Mouse (Mus musculus) intestine, embryonic 14.5 days (tissue): ENCODE measurements around the gene Olfr1039. TPM values are rescaled to one million over a fixed set of nuclear protein-coding genes. Genes with fewer than 3 reads are reported as not detected.
"Not testable (repeated sequence)": the region's sequence is repeated elsewhere in the genome, so short reads cannot be mapped to it uniquely, and the experiment has no call there.

Experiments
- ATAC-seq: fragments of 200-750 bp; cut with Nextera tagmentation; replicated peaks from 2 replicates; pipeline ENCODE4 v1.8.0; 2017; ENCODE audit warnings: low read depth, moderate number of reproducible peaks, moderate TSS enrichment, moderate library complexity; ENCODE audit not compliant: low FRiP score, low TSS enrichment
- DNase-seq: peaks from one replicate; pipeline ENCODE4 v3.0.0-alpha.2; 2018; ENCODE audit warnings: low spot score
- H3K27ac ChIP-seq: fragments of 300-500 bp; sonication (generic); 2 replicates; pipeline ENCODE4 v1.5.1; 2014; ENCODE audit warnings: low read depth, mild to moderate bottlenecking, control low read depth
- H3K27me3 ChIP-seq: fragments of 300-500 bp; sonication (generic); replicated peaks from 2 replicates; pipeline ENCODE4 v1.6.1; 2014; ENCODE audit warnings: low read length, control low read depth; ENCODE audit not compliant: control insufficient read depth, insufficient read depth
- H3K36me3 ChIP-seq: fragments of 300-500 bp; sonication (generic); 2 replicates; pipeline ENCODE4 v1.6.1; 2014; ENCODE audit warnings: low read length, control low read depth; ENCODE audit not compliant: control insufficient read depth, insufficient read depth
- H3K4me1 ChIP-seq: fragments of 300-500 bp; sonication (generic); replicated peaks from 2 replicates; pipeline ENCODE4 v1.6.1; 2014; ENCODE audit warnings: low read length, control low read depth, mixed read lengths; ENCODE audit not compliant: control insufficient read depth, insufficient read depth
- H3K4me2 ChIP-seq: fragments of 300-500 bp; sonication (generic); 2 replicates; pipeline ENCODE4 v1.6.1; 2014; ENCODE audit warnings: low read length
- H3K4me3 ChIP-seq: fragments of 300-500 bp; sonication (generic); 2 replicates; pipeline ENCODE4 v1.5.1; 2014; ENCODE audit warnings: low read depth, low read length, control low read depth, mixed read lengths
- H3K9ac ChIP-seq: fragments of 300-500 bp; sonication (generic); 2 replicates; pipeline ENCODE4 v1.6.1; 2014; ENCODE audit warnings: mild to moderate bottlenecking, low read length
- H3K9me3 ChIP-seq: fragments of 300-500 bp; sonication (generic); 2 replicates; pipeline ENCODE4 v1.6.1; 2016; ENCODE audit warnings: low read length, control low read depth; ENCODE audit not compliant: control insufficient read depth
- WGBS: fragments of 180-500 bp; shearing (Covaris S2); extraction: QIAGEN DNeasy Blood & Tissue Kit; methylation state at CpG from one replicate; pipeline ENCODE4 v1.1.7; 2014; 5-methylcytosine and 5-hydroxymethylcytosine counted together
- polyA plus RNA-seq: library from polyadenylated mRNA; unstranded; fragments of >200 nt; fragmentation: Nextera tagmentation; extraction: Ambion mirVana; gene quantifications from 2 replicates; pipeline ENCODE4 v1.2.1, GENCODE M21; 2014

Gene Olfr1039
- not detected in 2 replicates for polyA plus RNA-seq

GRCm38 (mm10) chr2:86135828-86136227, at the start of gene Olfr1039:
Gene Olfr1039, minus strand, starts transcription at chr2:86135928.
- no peaks in the 10 kb centered on the region for H3K36me3 ChIP-seq
- H3K27me3 ChIP-seq: no peaks in the 10 kb centered on the region
- H3K9ac ChIP-seq: no peak within 1 kb of the TSS
- H3K4me1 ChIP-seq: no peaks in the 10 kb centered on the region
- no peak for ATAC-seq
- H3K4me2 ChIP-seq: no peak within 1 kb of the TSS
- no peak for DNase-seq
- 92% methylated on average over 1 of the region's 1 CpGs for WGBS
- H3K4me3 ChIP-seq: no peak within 1 kb of the TSS
- H3K27ac ChIP-seq: no peak within 1 kb of the TSS
- no peaks in the 10 kb centered on the region for H3K9me3 ChIP-seq

- 84% methylated on average over 3 of the region's 3 CpGs for WGBS
- Histone ChIP-seq H3K27ac (no peak overlapping the region), H3K4me2 (no peak overlapping the region), H3K27me3 (no peaks in the 10 kb centered on the region), H3K36me3 (no peaks in the 10 kb centered on the region), H3K4me3 (no peak overlapping the region), H3K9me3 (no peaks in the 10 kb centered on the region), H3K4me1 (no peaks in the 10 kb centered on the region), H3K9ac (no peak overlapping the region)
- no peak for DNase-seq
- no peak for ATAC-seq
Measured at GRCm38 (mm10) chr2:86179950-86180349, 44.2 kb upstream of the Olfr1039 start.

- DNase-seq (no peak), ATAC-seq (no peak)
- Histone ChIP-seq H3K4me3 (no peak within 1 kb of the TSS), H3K36me3 (no peaks in the 10 kb centered on the region), H3K9ac (no peak within 1 kb of the TSS), H3K27ac (no peak within 1 kb of the TSS), H3K9me3 (no peaks in the 10 kb centered on the region), H3K4me2 (no peak within 1 kb of the TSS), H3K4me1 (no peaks in the 10 kb centered on the region), H3K27me3 (no peaks in the 10 kb centered on the region)
Measured at GRCm38 (mm10) chr2:86177720-86178119, 42.0 kb upstream of the Olfr1039 start, which contains the start of gene Olfr1044. Gene Olfr1044, minus strand, starts transcription at chr2:86177820.

GRCm38 (mm10) chr2:86175422-86175821, 39.7 kb upstream of the Olfr1039 start:
- 73% methylated on average over 7 of the region's 7 CpGs for WGBS
- not testable (repeated sequence) for H3K9ac ChIP-seq, H3K27ac ChIP-seq

GRCm38 (mm10) chr2:86167422-86167821, 31.7 kb upstream of the Olfr1039 start, which contains the start of gene Olfr1043:
Gene Olfr1043, minus strand, starts transcription at chr2:86167522.
- Histone ChIP-seq H3K4me2 (no peak within 1 kb of the TSS), H3K36me3 (no peaks in the 10 kb centered on the region), H3K4me1 (no peaks in the 10 kb centered on the region), H3K27me3 (no peaks in the 10 kb centered on the region), H3K9ac (no peak within 1 kb of the TSS), H3K9me3 (no peaks in the 10 kb centered on the region), H3K27ac (no peak within 1 kb of the TSS), H3K4me3 (no peak within 1 kb of the TSS)
- DNase-seq (no peak), ATAC-seq (no peak)
- 87% methylated on average over 2 of the region's 2 CpGs for WGBS

More at GRCm38 (mm10) chr2:86175422-86175821, 39.7 kb upstream of the Olfr1039 start:
- not testable (repeated sequence) for H3K36me3 ChIP-seq, H3K4me3 ChIP-seq, H3K4me1 ChIP-seq, H3K27me3 ChIP-seq, H3K9me3 ChIP-seq, H3K4me2 ChIP-seq, DNase-seq, ATAC-seq

GRCm38 (mm10) chr2:86161738-86162137, 26.0 kb upstream of the Olfr1039 start, which contains the start of gene Olfr1042:
Gene Olfr1042, minus strand, starts transcription at chr2:86161838.
- Histone ChIP-seq H3K9ac (no peak within 1 kb of the TSS), H3K4me2 (no peak within 1 kb of the TSS), H3K9me3 (no peaks in the 10 kb centered on the region), H3K4me1 (no peaks in the 10 kb centered on the region), H3K36me3 (no peaks in the 10 kb centered on the region), H3K4me3 (no peak within 1 kb of the TSS), H3K27ac (no peak within 1 kb of the TSS), H3K27me3 (no peaks in the 10 kb centered on the region)
- ATAC-seq: no peak
- 86% methylated on average over 2 of the region's 2 CpGs for WGBS
- DNase-seq: no peak

GRCm38 (mm10) chr2:86146632-86147031, 10.9 kb upstream of the Olfr1039 start, which contains the start of gene Olfr1040:
Gene Olfr1040, minus strand, starts transcription at chr2:86146732.
- Histone ChIP-seq H3K4me1 (no peaks in the 10 kb centered on the region), H3K9me3 (0 out of 2 replicates have a peak, but pooled peaks cover 3% of the 10 kb centered on the region), H3K27me3 (no peaks in the 10 kb centered on the region), H3K9ac (no peak within 1 kb of the TSS), H3K4me2 (no peak within 1 kb of the TSS), H3K27ac (no peak within 1 kb of the TSS), H3K4me3 (no peak within 1 kb of the TSS), H3K36me3 (no peaks in the 10 kb centered on the region)
- no peak for DNase-seq
- no peak for ATAC-seq
- WGBS: 83% methylated on average over 1 of the region's 1 CpGs

- WGBS: 99% methylated on average over 2 of the region's 2 CpGs
- ATAC-seq: no peak
- Histone ChIP-seq H3K9me3 (no peaks in the 10 kb centered on the region), H3K9ac (no peak within 1 kb of the TSS), H3K4me3 (no peak within 1 kb of the TSS), H3K4me1 (no peaks in the 10 kb centered on the region), H3K4me2 (no peak within 1 kb of the TSS), H3K27ac (no peak within 1 kb of the TSS), H3K27me3 (no peaks in the 10 kb centered on the region), H3K36me3 (no peaks in the 10 kb centered on the region)
- DNase-seq: no peak
Measured at GRCm38 (mm10) chr2:86087285-86087684, 48.4 kb downstream of the Olfr1039 start, which contains the start of gene Olfr1037. Gene Olfr1037, minus strand, starts transcription at chr2:86087385.

- not testable (repeated sequence) for H3K27ac ChIP-seq, ATAC-seq, H3K4me2 ChIP-seq, DNase-seq, H3K4me3 ChIP-seq, H3K4me1 ChIP-seq, H3K36me3 ChIP-seq, H3K27me3 ChIP-seq, H3K9me3 ChIP-seq, H3K9ac ChIP-seq
- WGBS: 91% methylated on average over 1 of the region's 1 CpGs
Measured at GRCm38 (mm10) chr2:86080478-86080877, 55.2 kb downstream of the Olfr1039 start.
